Mouse (Mus musculus) small intestine, adult 2 months (tissue): ENCODE results near the gene Sdccag8. TPM values are rescaled to one million over a fixed set of nuclear protein-coding genes. Genes with fewer than 3 reads are reported as not detected.

ENCODE experiments used
- H3K27ac ChIP-seq: fragments of 200-500 bp; 2 replicates; pipeline ENCODE4 v1.5.1; 2012; ENCODE audit warnings: low read depth, low read length, control low read depth, inconsistent platforms; ENCODE audit not compliant: insufficient read depth
- H3K27me3 ChIP-seq: fragments of 200-500 bp; 2 replicates; pipeline ENCODE4 v1.6.1; 2012; ENCODE audit warnings: mild to moderate bottlenecking, moderate library complexity, low read length, inconsistent platforms; ENCODE audit not compliant: control insufficient read depth, insufficient read depth
- H3K36me3 ChIP-seq: fragments of 200-500 bp; 2 replicates; pipeline ENCODE4 v1.6.1; 2012; ENCODE audit warnings: mild to moderate bottlenecking, low read length, control low read depth, inconsistent platforms; ENCODE audit not compliant: control insufficient read depth, insufficient read depth
- H3K4me1 ChIP-seq: fragments of 200-500 bp; 2 replicates; pipeline ENCODE4 v1.6.1; 2012; ENCODE audit warnings: low read length, inconsistent platforms, mixed read lengths; ENCODE audit not compliant: control insufficient read depth, insufficient read depth, insufficient read length
- H3K4me3 ChIP-seq: fragments of 200-500 bp; 2 replicates; pipeline ENCODE4 v1.5.1; 2012; ENCODE audit warnings: low read depth, mild to moderate bottlenecking, control low read depth, inconsistent platforms, low read length, moderate library complexity
- CTCF ChIP-seq: fragments of 200-500 bp; IDR thresholded peaks from 2 replicates; pipeline ENCODE4 v1.5.1; 2012; ENCODE audit warnings: low read depth, mild to moderate bottlenecking, control low read depth, inconsistent platforms, low read length, moderate library complexity, mixed read lengths; ENCODE audit not compliant: insufficient replicate concordance, insufficient read length; ENCODE audit errors: extremely low read depth
- POLR2A ChIP-seq: fragments of 200-500 bp; IDR thresholded peaks from 2 replicates; pipeline ENCODE4 v1.6.1; 2012; ENCODE audit warnings: low read depth, mild to moderate bottlenecking, control low read depth, inconsistent platforms, low read length, moderate library complexity
- WGBS: fragments of 180-500 bp; shearing (Covaris S2); methylation state at CpG from one replicate; pipeline ENCODE4 v1.1.7; 2018; 5-methylcytosine and 5-hydroxymethylcytosine counted together
- polyA plus RNA-seq: library from polyadenylated mRNA; depleted of rRNA; stranded (reverse); fragments of >200 nt; gene quantifications from 2 replicates; pipeline ENCODE4 v1.2.3, GENCODE M21; 2012

Sdccag8 gene
- polyA plus RNA-seq, 1 experiment, result 5.1 TPM

- H3K27ac ChIP-seq, result no peak overlapping the region
- H3K27me3 ChIP-seq, result no peaks in the 10 kb centered on the region
- H3K4me1 ChIP-seq, result peaks cover 11% of the 10 kb centered on the region
- peaks cover 5% of the 10 kb centered on the region for H3K36me3 ChIP-seq
- 95% methylated on average over 2 of the region's 2 CpGs for WGBS
- TF ChIP-seq POLR2A (no peak), CTCF (no peak)
- no peak overlapping the region for H3K4me3 ChIP-seq
Measured at GRCm38 (mm10) chr1:177016729-177017128, 202.3 kb downstream of the Sdccag8 start.

- Histone ChIP-seq H3K27ac (no peak overlapping the region), H3K4me1 (peaks cover 5% of the 10 kb centered on the region; the same call in 1 of the 2 replicates), H3K36me3 (peaks cover 5% of the 10 kb centered on the region), H3K4me3 (no peak overlapping the region), H3K27me3 (no peaks in the 10 kb centered on the region)
- WGBS, result 89% methylated on average over 1 of the region's 1 CpGs
- TF ChIP-seq CTCF (no peak), POLR2A (no peak)
Measured at GRCm38 (mm10) chr1:177018750-177019149, 204.3 kb downstream of the Sdccag8 start.

- no peaks in the 10 kb centered on the region for H3K27me3 ChIP-seq
- peaks cover 6% of the 10 kb centered on the region for H3K36me3 ChIP-seq
- no peak for TF ChIP-seq POLR2A
- TF ChIP-seq CTCF, result no peak
- H3K27ac ChIP-seq, result no peak overlapping the region
- 94% methylated on average over 5 of the region's 5 CpGs for WGBS
- no peaks in the 10 kb centered on the region; the same call in 1 of the 2 replicates for H3K4me1 ChIP-seq
- H3K4me3 ChIP-seq, result no peak overlapping the region
Measured at GRCm38 (mm10) chr1:177019668-177020067, 205.2 kb downstream of the Sdccag8 start.

GRCm38 (mm10) chr1:177022751-177023150, 208.3 kb downstream of the Sdccag8 start:
- no peak overlapping the region for H3K27ac ChIP-seq
- no peak overlapping the region for H3K4me3 ChIP-seq
- H3K27me3 ChIP-seq, result no peaks in the 10 kb centered on the region
- H3K4me1 ChIP-seq, result peaks cover 3% of the 10 kb centered on the region; the same call in 1 of the 2 replicates
- peaks cover 6% of the 10 kb centered on the region for H3K36me3 ChIP-seq
- no peak for TF ChIP-seq POLR2A
- TF ChIP-seq CTCF, result no peak
- 59% methylated on average over 3 of the region's 3 CpGs for WGBS

GRCm38 (mm10) chr1:177027706-177028105, 213.2 kb downstream of the Sdccag8 start:
- H3K36me3 ChIP-seq, result peaks cover 1% of the 10 kb centered on the region
- WGBS, result 83% methylated on average over 3 of the region's 3 CpGs
- no peak overlapping the region for H3K4me3 ChIP-seq
- peaks cover 3% of the 10 kb centered on the region; the same call in 1 of the 2 replicates for H3K4me1 ChIP-seq
- TF ChIP-seq CTCF (no peak), POLR2A (no peak)
- H3K27me3 ChIP-seq, result no peaks in the 10 kb centered on the region
- H3K27ac ChIP-seq, result no peak overlapping the region

- 33% methylated on average over 2 of the region's 2 CpGs for WGBS
- no peaks in the 10 kb centered on the region for H3K27me3 ChIP-seq
Measured at GRCm38 (mm10) chr1:177029032-177029431, 214.6 kb downstream of the Sdccag8 start.

GRCm38 (mm10) chr1:177030669-177031068, 216.2 kb downstream of the Sdccag8 start:
- 88% methylated on average over 3 of the region's 3 CpGs for WGBS
- no peaks in the 10 kb centered on the region for H3K36me3 ChIP-seq
- no peak overlapping the region for H3K4me3 ChIP-seq
- TF ChIP-seq POLR2A, result no peak
- TF ChIP-seq CTCF, result no peak
- H3K27ac ChIP-seq, result no peak overlapping the region
- H3K27me3 ChIP-seq, result no peaks in the 10 kb centered on the region
- peaks cover 3% of the 10 kb centered on the region; the same call in 1 of the 2 replicates for H3K4me1 ChIP-seq

More at GRCm38 (mm10) chr1:177029032-177029431, 214.6 kb downstream of the Sdccag8 start:
- H3K27ac ChIP-seq, result no peak overlapping the region
- H3K4me3 ChIP-seq, result no peak overlapping the region
- peaks cover 3% of the 10 kb centered on the region; the same call in 1 of the 2 replicates for H3K4me1 ChIP-seq
- TF ChIP-seq CTCF, result no peak
- no peak for TF ChIP-seq POLR2A
- peaks cover under 1% of the 10 kb centered on the region; the same call in 1 of the 2 replicates for H3K36me3 ChIP-seq
